Mouse (Mus musculus): ENCODE results near the gene Cul9.

Gene Cul9

DNA sequence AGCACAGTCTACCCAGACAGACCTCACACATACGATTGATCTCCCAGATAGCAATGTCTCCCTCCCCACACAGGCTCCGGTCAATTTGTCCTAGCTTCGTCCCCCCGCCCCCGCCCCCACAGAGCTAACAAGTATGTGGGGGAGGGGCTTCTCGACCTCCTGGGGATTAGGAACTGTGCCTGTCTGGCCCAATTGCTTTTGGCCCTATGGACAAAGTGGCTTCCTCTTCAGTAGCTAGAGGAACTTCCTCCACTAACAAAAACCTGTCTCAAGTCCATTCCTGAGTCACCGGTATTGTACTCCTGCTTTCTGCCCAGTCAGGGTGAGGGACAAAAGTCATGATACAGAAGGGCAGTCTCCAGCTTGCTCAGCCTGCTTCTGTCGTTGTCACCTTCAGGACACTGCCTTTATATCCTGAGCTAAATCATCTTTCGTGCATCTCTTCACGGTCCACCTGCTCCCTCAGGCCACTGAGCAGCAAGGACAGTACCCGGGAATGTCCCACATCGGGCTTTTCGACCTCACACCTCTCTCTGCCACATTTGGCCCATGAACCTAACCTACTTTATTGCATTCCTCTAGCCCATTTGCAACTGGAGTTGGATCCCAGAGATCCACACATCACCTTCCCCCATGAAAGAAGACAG lies 92.8 kb downstream of the Cul9 start:
- no peak for DNase-seq (ENCODE audit: low read depth, low spot score)

GRCm38 (mm10) chr17:46452683-46453082 lies 93.5 kb downstream of the Cul9 start:
- no peak for DNase-seq (ENCODE audit: low read depth, low spot score)

Data from 3T3-L1 (cell line).